In the genomic region with DNA sequence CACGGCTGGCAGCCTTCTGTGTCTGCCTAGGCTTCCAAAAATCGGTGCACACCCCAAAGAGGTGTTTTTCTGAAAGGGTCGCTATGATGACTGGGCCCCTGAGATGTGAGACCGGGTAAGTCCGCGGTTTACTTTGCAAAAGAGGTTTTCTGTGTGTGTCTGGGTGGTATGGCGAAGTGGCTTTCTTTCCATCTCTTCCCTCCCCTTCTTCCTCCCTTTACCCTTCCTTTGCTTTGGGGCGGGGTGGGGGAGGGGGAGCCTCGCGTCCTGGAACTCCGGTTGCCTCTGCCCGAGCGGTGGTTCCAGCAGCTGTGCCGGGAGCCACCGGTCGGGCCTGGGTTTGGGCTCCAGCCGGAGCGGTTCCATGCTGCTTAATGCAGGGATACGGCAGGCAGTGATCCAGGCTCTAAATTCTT, we compare ENCODE assay signal across 8 mouse cellular contexts. TPM values are rescaled to one million over a fixed set of nuclear protein-coding genes. Genes with fewer than 3 reads are reported as not detected.
DNase-seq lines count a peak whose midpoint lies in the region; ATAC-seq and TF ChIP-seq lines count a peak whose summit lies in the region.
"Had no signal": no experiment of that assay in that cellular context is flagged by ENCODE, and none has a peak within 500 bp of the region (broad histone marks: within the 10 kb centered on the region; RNA-seq: fewer than 3 reads in every experiment).

No protein-coding gene starts in this region.

- 0 out of 2 replicates have a peak overlapping the region, but pooled peaks have one; percentile 4 for H3K4me3 ChIP-seq in spleen, adult 2 months (ENCODE audit: extremely low read depth, insufficient read depth, insufficient read length)
- H3K4me3 ChIP-seq in hindbrain, embryonic 10.5 days = peak overlapping the region; percentile 82
- H3K4me3 ChIP-seq in limb, embryonic 12.5 days (replicated peaks) = peak overlapping the region; percentile 67

- no peaks in the 10 kb centered on the region; the same call in 1 of the 2 replicates for H3K4me1 ChIP-seq in spleen, adult 2 months (ENCODE audit: control insufficient read depth, insufficient read depth, insufficient read length)
- peaks cover 21% of the 10 kb centered on the region for H3K4me1 ChIP-seq in hindbrain, embryonic 10.5 days (replicated peaks)
- peaks cover 19% of the 10 kb centered on the region; the same call in 1 of the 2 replicates for H3K4me1 ChIP-seq in limb, embryonic 12.5 days (replicated peaks)

- peak overlapping the region; percentile 75 for H3K9ac ChIP-seq in limb, embryonic 12.5 days (replicated peaks)

- peak overlapping the region; percentile 91 for H3K4me2 ChIP-seq in limb, embryonic 12.5 days

- no peak for TF ChIP-seq CTCF in spleen, adult 2 months (IDR thresholded peaks at IDR 0.05; ENCODE audit: extremely low read depth, insufficient read depth, insufficient read length, insufficient replicate concordance)

- 3% methylated on average over 18 of the region's 19 CpGs for WGBS in spleen, adult 2 months
- under 1% methylated on average over 19 of the region's 19 CpGs for WGBS in hindbrain, embryonic 10.5 days
- WGBS in limb, embryonic 12.5 days = 1% methylated on average over 19 of the region's 19 CpGs

- no peak for TF ChIP-seq POLR2A in spleen, adult 2 months (IDR thresholded peaks at IDR 0.05; ENCODE audit: low read depth, low read length)

- no peak for DNase-seq in spleen, adult 2 months (ENCODE audit: low read depth in 1 of 2, low spot score in 2 of 2)
- DNase-seq in spleen, adult 18-20 months = no peak
- DNase-seq in embryo, embryonic 10 days (ENCODE audit: low spot score) = peak; percentile 47
- peak; percentile 73 for DNase-seq in hindbrain, embryonic 10.5 days (ENCODE audit: low spot score)
- peak; percentile 52 to 58 for DNase-seq in right cerebral cortex, adult 2 months (ENCODE audit: low spot score in 2 of 2)
- no peak for DNase-seq in urinary bladder, postnatal 10 days (ENCODE audit: low spot score)

- H3K36me3 ChIP-seq in spleen, adult 2 months (ENCODE audit: control insufficient read depth, insufficient read depth, low read length) = no peaks in the 10 kb centered on the region
- peaks cover 17% of the 10 kb centered on the region for H3K36me3 ChIP-seq in hindbrain, embryonic 10.5 days
- H3K36me3 ChIP-seq in limb, embryonic 12.5 days = no peaks in the 10 kb centered on the region

- no peaks in the 10 kb centered on the region for H3K9me3 ChIP-seq in hindbrain, embryonic 10.5 days
- no peaks in the 10 kb centered on the region for H3K9me3 ChIP-seq in limb, embryonic 12.5 days

- H3K27me3 ChIP-seq in spleen, adult 2 months (ENCODE audit: control insufficient read depth, insufficient read depth, low read length) = peaks cover 16% of the 10 kb centered on the region
- peaks cover 32% of the 10 kb centered on the region for H3K27me3 ChIP-seq in hindbrain, embryonic 10.5 days (ENCODE audit: insufficient read depth, poor library complexity, severe bottlenecking)
- H3K27me3 ChIP-seq in limb, embryonic 12.5 days = peaks cover 42% of the 10 kb centered on the region

- peak; percentile 16 for ATAC-seq in limb, embryonic 12.5 days (ENCODE audit: insufficient number of reproducible peaks, insufficient read depth, low FRiP score, low TSS enrichment, low read depth)

- no peak overlapping the region for H3K27ac ChIP-seq in spleen, adult 2 months (ENCODE audit: insufficient read depth, low read length)
- peak overlapping the region; percentile 97 for H3K27ac ChIP-seq in hindbrain, embryonic 10.5 days
- H3K27ac ChIP-seq in limb, embryonic 12.5 days = peak overlapping the region; percentile 84
- H3K27ac ChIP-seq: macrophage had no signal

RNA-seq across cellular contexts. Expression of a gene that starts 1.3 kb away (rescaled TPM):
- 0.07 and 0.08 TPM in 2 replicates for polyA plus RNA-seq in spleen, adult 2 months (2012; rRNA removed)
- 13.4 and 16.1 TPM in 2 replicates for polyA plus RNA-seq in hindbrain, embryonic 10.5 days (2016; fragmentation: Nextera tagmentation; extraction: Ambion mirVana)
- 7.5 and 9.3 TPM in 2 replicates for polyA plus RNA-seq in limb, embryonic 12.5 days (2016; fragmentation: Nextera tagmentation; extraction: Ambion mirVana)
- polyA plus RNA-seq: macrophage had no signal

Comparison
In these comparisons a context has a peak if more than half of its experiments do, and no peak if none do; other contexts are left out.
1. DNase-seq: peak in embryo, embryonic 10 days (single experiment), hindbrain, embryonic 10.5 days (single experiment) and right cerebral cortex, adult 2 months (2 of 2); none in spleen, adult 2 months (0 of 2), spleen, adult 18-20 months (0 of 2) and urinary bladder, postnatal 10 days (single experiment).
2. H3K4me3 ChIP-seq: peak in every context shown above with its lines; median percentile 82 in hindbrain, embryonic 10.5 days; 67 in limb, embryonic 12.5 days; 4 in spleen, adult 2 months.